Mouse (Mus musculus) ES-Bruce4 (cell line): ENCODE results near the gene 1110057P08Rik. TPM values are rescaled to one million over a fixed set of nuclear protein-coding genes. Genes with fewer than 3 reads are reported as not detected.
"Not testable (repeated sequence)": the region's sequence is repeated elsewhere in the genome, so short reads cannot be mapped to it uniquely, and the experiment has no call there.

ENCODE experiments used
- H3K27ac ChIP-seq: 2 replicates; pipeline ENCODE4 v1.5.1; 2012; ENCODE audit warnings: low read length, inconsistent platforms; ENCODE audit not compliant: insufficient read depth
- H3K27me3 ChIP-seq: 2 replicates; pipeline ENCODE4 v1.6.1; 2012; ENCODE audit warnings: mild to moderate bottlenecking, low read length, inconsistent platforms; ENCODE audit not compliant: control insufficient read depth, poor library complexity, insufficient read depth, severe bottlenecking
- H3K36me3 ChIP-seq: 2 replicates; pipeline ENCODE4 v1.6.1; 2012; ENCODE audit warnings: inconsistent platforms, mild to moderate bottlenecking, low read length, moderate library complexity; ENCODE audit not compliant: control insufficient read depth, poor library complexity, insufficient read depth, severe bottlenecking
- H3K4me1 ChIP-seq: one replicate; pipeline ENCODE4 v1.8.1; 2011; ENCODE audit warnings: low read length; ENCODE audit not compliant: control insufficient read depth, insufficient read depth
- H3K4me3 ChIP-seq: 2 replicates; pipeline ENCODE4 v1.5.1; 2011; ENCODE audit warnings: low read depth, mild to moderate bottlenecking, low read length
- H3K9ac ChIP-seq: 2 replicates; pipeline ENCODE4 v1.6.1; 2012; ENCODE audit warnings: low read depth, mild to moderate bottlenecking, inconsistent platforms; ENCODE audit not compliant: poor library complexity, severe bottlenecking
- H3K9me3 ChIP-seq: replicated peaks from 2 replicates; pipeline ENCODE4 v1.6.1; 2012; ENCODE audit warnings: mild to moderate bottlenecking, low read length, inconsistent platforms; ENCODE audit not compliant: control insufficient read depth, poor library complexity, insufficient read depth, severe bottlenecking
- CTCF ChIP-seq: IDR thresholded peaks from one replicate; pipeline ENCODE4 v1.8.1; 2011; ENCODE audit warnings: low read depth, low read length
- EP300 ChIP-seq: IDR thresholded peaks from 2 replicates; pipeline ENCODE4 v1.6.1; 2011; ENCODE audit warnings: low read depth, low read length; ENCODE audit not compliant: insufficient read depth
- POLR2A ChIP-seq: IDR thresholded peaks from one replicate; pipeline ENCODE4 v1.8.1; 2011; ENCODE audit warnings: low read length; ENCODE audit not compliant: insufficient read depth
- polyA plus RNA-seq: library from polyadenylated mRNA; stranded (reverse); fragments of >200 nt; gene quantifications from 2 replicates; pipeline ENCODE4 v1.2.4, GENCODE M21; 2011; ENCODE audit warnings: low read depth; ENCODE audit not compliant: missing spikeins, insufficient read depth, insufficient read length

Gene 1110057P08Rik
- polyA plus RNA-seq: not detected in 2 replicates

DNA sequence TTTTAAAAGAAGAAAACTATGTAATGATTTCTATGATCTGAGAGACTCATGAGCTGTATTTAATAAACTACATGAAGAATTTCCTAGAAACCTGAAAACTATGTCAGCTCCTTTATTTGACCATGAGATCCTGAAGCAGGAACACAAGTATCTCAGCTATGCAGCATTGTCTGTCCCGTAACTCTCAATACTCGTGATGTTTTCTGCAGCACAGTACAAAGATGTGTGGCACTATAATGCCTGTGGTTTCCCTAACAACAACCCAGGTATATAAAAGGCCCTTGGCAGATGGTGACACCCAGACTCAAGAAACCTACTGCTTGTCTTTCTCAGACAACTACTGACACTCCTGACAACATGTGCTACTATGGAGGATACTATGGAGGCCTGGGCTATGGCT lies at the start of gene 1110057P08Rik:
Gene 1110057P08Rik, plus strand, starts transcription at position 301 of the 400 bp plus-strand sequence.
- TF ChIP-seq EP300 (no peak), POLR2A (no peak), CTCF (no peak)
- H3K4me3 ChIP-seq: no peak within 1 kb of the TSS
- no peak within 1 kb of the TSS for H3K9ac ChIP-seq
- no peaks in the 10 kb centered on the region for H3K4me1 ChIP-seq
- no peaks in the 10 kb centered on the region for H3K27me3 ChIP-seq
- no peaks in the 10 kb centered on the region for H3K36me3 ChIP-seq
- no peak within 1 kb of the TSS for H3K27ac ChIP-seq
- H3K9me3 ChIP-seq: 0 out of 2 replicates have a peak, but pooled peaks cover 2% of the 10 kb centered on the region

DNA sequence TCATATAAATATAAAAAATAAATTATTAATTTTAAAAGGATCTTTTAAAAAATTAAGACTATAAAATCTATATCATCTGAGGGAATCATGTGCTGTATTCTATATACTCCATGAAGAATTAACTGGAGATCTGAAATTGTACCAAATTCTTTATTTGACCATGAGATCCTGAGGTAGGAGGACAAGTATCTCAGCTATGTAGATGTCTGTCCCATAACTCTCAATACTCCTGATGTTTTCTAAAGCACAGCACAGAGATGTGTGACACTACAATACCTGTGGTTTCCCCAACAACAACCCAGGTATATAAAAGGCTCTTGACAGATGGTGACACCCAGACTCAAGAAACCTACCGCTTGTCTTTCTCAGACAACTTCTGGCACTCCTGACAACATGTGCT lies 34.0 kb upstream of the 1110057P08Rik start, which contains the start of gene Gm6358:
Gene Gm6358, plus strand, starts transcription at position 301 of the 400 bp plus-strand sequence.
- Histone ChIP-seq H3K9ac (no peak within 1 kb of the TSS), H3K27ac (no peak within 1 kb of the TSS), H3K4me3 (no peak within 1 kb of the TSS), H3K27me3 (no peaks in the 10 kb centered on the region), H3K36me3 (no peaks in the 10 kb centered on the region), H3K9me3 (no peaks in the 10 kb centered on the region), H3K4me1 (no peaks in the 10 kb centered on the region)
- TF ChIP-seq CTCF (no peak), POLR2A (no peak), EP300 (no peak)

DNA sequence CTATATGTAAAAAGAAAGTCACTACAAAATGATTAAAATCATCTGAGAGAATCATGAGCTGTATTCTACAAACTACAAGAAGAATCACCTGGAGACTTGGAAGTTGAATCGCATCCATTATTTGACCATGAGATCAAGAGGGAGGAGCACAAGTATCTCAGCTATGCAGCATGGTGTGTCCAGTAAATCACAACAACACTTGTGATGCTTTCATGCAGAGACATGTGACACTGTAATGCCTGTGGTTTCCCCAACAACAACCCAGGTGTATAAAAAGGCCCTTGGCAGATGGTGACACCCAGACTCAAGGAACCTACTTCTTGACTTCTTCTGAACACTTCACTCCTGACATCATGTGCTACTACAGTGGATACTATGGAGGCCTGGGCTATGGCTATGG lies 23.7 kb upstream of the 1110057P08Rik start, which contains the start of gene Gm10061:
Gene Gm10061, plus strand, starts transcription at position 301 of the 400 bp plus-strand sequence.
- H3K27me3 ChIP-seq: no peaks in the 10 kb centered on the region
- no peak within 1 kb of the TSS for H3K27ac ChIP-seq

DNA sequence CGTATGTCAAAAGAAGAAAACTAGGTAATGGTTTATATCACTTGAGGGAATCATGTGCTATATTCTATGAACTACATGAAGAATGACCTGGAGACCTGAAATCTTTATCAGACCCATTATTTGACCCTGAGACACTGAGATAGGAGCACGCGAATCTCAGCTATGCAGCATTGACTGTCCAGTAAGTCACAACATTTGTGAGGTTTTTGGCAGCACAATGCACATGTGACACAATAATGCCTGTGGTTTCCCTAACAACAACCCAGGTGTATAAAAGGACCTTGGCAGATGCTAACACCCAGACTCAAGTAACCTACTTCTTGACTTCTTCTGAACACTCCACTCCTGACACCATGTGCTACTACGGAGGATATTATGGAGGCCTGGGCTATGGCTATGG lies 16.9 kb upstream of the 1110057P08Rik start, which contains the start of gene Gm9789:
Gene Gm9789, plus strand, starts transcription at position 301 of the 400 bp plus-strand sequence.
- no peaks in the 10 kb centered on the region for H3K4me1 ChIP-seq
- no peaks in the 10 kb centered on the region for H3K36me3 ChIP-seq
- no peak within 1 kb of the TSS for H3K27ac ChIP-seq
- H3K4me3 ChIP-seq: no peak within 1 kb of the TSS
- H3K9me3 ChIP-seq: 0 out of 2 replicates have a peak, but pooled peaks cover 2% of the 10 kb centered on the region
- no peak within 1 kb of the TSS for H3K9ac ChIP-seq
- H3K27me3 ChIP-seq: no peaks in the 10 kb centered on the region
- no peak for TF ChIP-seq POLR2A
- no peak for TF ChIP-seq EP300
- TF ChIP-seq CTCF: no peak

More for the DNA sequence above, 23.7 kb upstream of the 1110057P08Rik start, which contains the start of gene Gm10061:
- no peaks in the 10 kb centered on the region for H3K36me3 ChIP-seq
- H3K9ac ChIP-seq: no peak within 1 kb of the TSS
- H3K9me3 ChIP-seq: 0 out of 2 replicates have a peak, but pooled peaks cover 3% of the 10 kb centered on the region
- TF ChIP-seq CTCF: no peak
- no peak for TF ChIP-seq POLR2A
- TF ChIP-seq EP300: no peak
- no peak within 1 kb of the TSS for H3K4me3 ChIP-seq
- no peaks in the 10 kb centered on the region for H3K4me1 ChIP-seq

DNA sequence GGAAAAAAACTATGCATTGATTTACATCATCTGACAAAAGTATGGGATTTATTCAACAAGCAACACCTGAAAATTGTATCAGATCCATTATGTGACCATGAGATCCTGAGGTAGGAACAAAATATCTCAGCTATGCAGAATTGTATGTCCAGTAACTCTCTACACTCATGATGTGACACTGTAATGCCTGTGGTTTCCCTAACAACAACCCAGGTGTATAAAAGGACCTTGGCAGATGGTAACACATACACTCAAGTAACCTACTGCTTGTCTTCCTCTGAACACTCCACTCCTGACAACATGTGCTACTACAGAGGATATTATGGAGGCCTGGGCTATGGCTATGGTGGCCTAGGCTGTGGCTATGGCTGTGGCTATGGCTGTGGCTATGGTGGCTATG lies 5.3 kb upstream of the 1110057P08Rik start, which contains the start of gene Gm7735:
Gene Gm7735, plus strand, starts transcription at position 301 of the 400 bp plus-strand sequence.
- not testable (repeated sequence) for H3K27ac ChIP-seq, H3K4me3 ChIP-seq, H3K27me3 ChIP-seq, H3K9me3 ChIP-seq, H3K4me1 ChIP-seq, H3K36me3 ChIP-seq, H3K9ac ChIP-seq

DNA sequence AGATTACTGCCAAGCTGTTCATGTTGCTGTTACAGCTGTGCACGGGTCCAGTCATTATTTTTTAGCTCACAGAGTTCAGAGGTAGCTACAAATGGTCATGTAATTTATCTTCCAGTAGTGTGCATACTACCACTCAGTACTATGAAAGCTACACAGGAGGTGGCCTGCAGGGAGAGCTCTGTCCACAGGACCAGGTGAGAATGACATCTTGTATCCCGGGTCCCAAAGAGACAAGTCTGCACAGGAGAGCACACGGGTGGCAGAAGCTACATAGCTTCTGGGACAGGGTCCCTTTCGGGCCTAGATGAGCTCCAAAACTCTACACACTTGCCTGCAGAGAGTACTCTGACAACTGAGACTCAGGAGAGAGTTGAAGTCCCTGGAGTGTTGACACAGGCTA lies 14.1 kb downstream of the 1110057P08Rik start:
- no peak overlapping the region for H3K4me3 ChIP-seq
- no peaks in the 10 kb centered on the region for H3K9me3 ChIP-seq
- no peak for TF ChIP-seq CTCF
- TF ChIP-seq EP300: no peak
- TF ChIP-seq POLR2A: no peak
- no peak overlapping the region for H3K27ac ChIP-seq
- H3K4me1 ChIP-seq: no peaks in the 10 kb centered on the region
- H3K27me3 ChIP-seq: no peaks in the 10 kb centered on the region
- no peak overlapping the region for H3K9ac ChIP-seq
- H3K36me3 ChIP-seq: no peaks in the 10 kb centered on the region
